Mouse (Mus musculus) CH12.LX (cell line): ENCODE data around the gene Cib2. TPM values are rescaled to one million over a fixed set of nuclear protein-coding genes. Genes with fewer than 3 reads are reported as not detected.

ENCODE experiments used
- DNase-seq: peaks from one replicate; pipeline ENCODE4 v3.0.0-alpha.2; 2013; ENCODE audit errors: extremely low read depth
- H3K27ac ChIP-seq: 2 replicates; pipeline ENCODE4 v1.5.1; 2012; ENCODE audit warnings: low read depth, mild to moderate bottlenecking, control low read depth, moderate library complexity; ENCODE audit not compliant: insufficient read depth
- H3K27me3 ChIP-seq: replicated peaks from 2 replicates; pipeline ENCODE3; 2012; ENCODE audit warnings: inconsistent platforms
- H3K36me3 ChIP-seq, 2 experiments: replicated peaks in 1 of 2; 2 replicates each; pipeline versions ENCODE3 to v1.6.1; 2012; ENCODE audit warnings: inconsistent platforms in 1 of 2, low read length in 1 of 2, mild to moderate bottlenecking in 1 of 2, mixed read lengths in 1 of 2, moderate library complexity in 1 of 2; ENCODE audit not compliant: control insufficient read depth in 1 of 2, insufficient read depth in 1 of 2
- H3K4me1 ChIP-seq, 2 experiments: 2 replicates each; pipeline ENCODE4 v1.6.1; 2012; ENCODE audit warnings: inconsistent platforms in 1 of 2, moderate library complexity in 1 of 2; ENCODE audit not compliant: insufficient read depth in 2 of 2, control insufficient read depth in 1 of 2
- H3K4me2 ChIP-seq: 2 replicates; pipeline ENCODE4 v1.6.1; 2012; ENCODE audit warnings: low read depth, mild to moderate bottlenecking, control low read depth; ENCODE audit not compliant: poor library complexity, insufficient read depth, severe bottlenecking
- H3K4me3 ChIP-seq, 3 experiments: fragments of 150-350 bp in 1 of 3; sonication (generic) in 1 of 3; replicated peaks in 1 of 3; 2 replicates each; pipeline versions ENCODE3 to v1.5.1; 2011 to 2012; ENCODE audit warnings: low read depth in 2 of 3, low read length in 2 of 3, mild to moderate bottlenecking in 2 of 3, moderate library complexity in 2 of 3, control low read depth in 1 of 3, improper control_type of control experiment in 1 of 3, inconsistent platforms in 1 of 3, mixed read lengths in 1 of 3; ENCODE audit not compliant: poor library complexity in 1 of 3
- H3K79me2 ChIP-seq: replicated peaks from 2 replicates; pipeline ENCODE4 v1.6.1; 2012; ENCODE audit warnings: mild to moderate bottlenecking, moderate library complexity; ENCODE audit not compliant: control insufficient read depth, poor library complexity, insufficient read depth, severe bottlenecking; ENCODE audit errors: extremely low read depth
- H3K9ac ChIP-seq: 2 replicates; pipeline ENCODE4 v1.6.1; 2012; ENCODE audit warnings: low read depth, mild to moderate bottlenecking, control low read depth, moderate library complexity; ENCODE audit not compliant: insufficient read depth
- H3K9me3 ChIP-seq: replicated peaks from 2 replicates; pipeline ENCODE3; 2012; ENCODE audit warnings: low read length, inconsistent platforms, mixed read lengths
- CHD1 ChIP-seq: IDR thresholded peaks from 2 replicates; pipeline ENCODE4 v1.6.1; 2012; ENCODE audit warnings: low read depth, low read length, improper control_type of control experiment, inconsistent platforms
- CTCF ChIP-seq, 2 experiments: IDR thresholded peaks in 1 of 2; conservative IDR thresholded peaks in 1 of 2; 2 replicates each; pipeline ENCODE4 v1.5.1; 2011 to 2012; ENCODE audit warnings: low read depth in 2 of 2, low read length in 2 of 2, improper control_type of control experiment in 1 of 2, inconsistent platforms in 1 of 2, mild to moderate bottlenecking in 1 of 2, moderate library complexity in 1 of 2
- EP300 ChIP-seq: IDR thresholded peaks from 2 replicates; pipeline ENCODE4 v1.6.1; 2011; ENCODE audit warnings: low read length, improper control_type of control experiment
- ETS1 ChIP-seq: conservative IDR thresholded peaks from 2 replicates; pipeline ENCODE4 v1.6.1; 2012; ENCODE audit warnings: low read depth, mild to moderate bottlenecking, inconsistent platforms, low read length, improper control_type of control experiment, moderate library complexity
- IRF4 ChIP-seq: IDR thresholded peaks from 2 replicates; pipeline ENCODE4 v1.6.1; 2014; ENCODE audit warnings: low read depth, mild to moderate bottlenecking, inconsistent platforms, low read length, improper control_type of control experiment
- JUN ChIP-seq: IDR thresholded peaks from 2 replicates; pipeline ENCODE4 v1.6.1; 2011; ENCODE audit warnings: low read depth, mild to moderate bottlenecking, low read length, improper control_type of control experiment, moderate library complexity; ENCODE audit not compliant: insufficient read depth
- JUND ChIP-seq: conservative IDR thresholded peaks from 2 replicates; pipeline ENCODE4 v1.6.1; 2011; ENCODE audit warnings: low read depth, low read length, improper control_type of control experiment
- KAT2A ChIP-seq: IDR thresholded peaks from 2 replicates; pipeline ENCODE4 v1.6.1; 2012; ENCODE audit warnings: low read length, improper control_type of control experiment, inconsistent platforms; ENCODE audit not compliant: insufficient replicate concordance
- MAFK ChIP-seq: IDR thresholded peaks from 2 replicates; pipeline ENCODE4 v1.6.1; 2011; ENCODE audit warnings: low read length, improper control_type of control experiment; ENCODE audit not compliant: insufficient replicate concordance
- MEF2A ChIP-seq: IDR thresholded peaks from 2 replicates; pipeline ENCODE4 v1.6.1; 2014; ENCODE audit warnings: low read depth, mild to moderate bottlenecking, inconsistent platforms, low read length, improper control_type of control experiment, borderline replicate concordance
- MXI1 ChIP-seq: IDR thresholded peaks from 2 replicates; pipeline ENCODE4 v1.6.1; 2011; ENCODE audit warnings: mild to moderate bottlenecking, low read depth, low read length, improper control_type of control experiment
- MYC ChIP-seq: IDR thresholded peaks from 2 replicates; pipeline ENCODE4 v1.6.1; 2011; ENCODE audit warnings: low read depth, mild to moderate bottlenecking, improper control_type of control experiment, low read length
- NELFE ChIP-seq: IDR thresholded peaks from 2 replicates; pipeline ENCODE4 v1.6.1; 2011; ENCODE audit warnings: low read depth, low read length, improper control_type of control experiment
- PAX5 ChIP-seq: IDR thresholded peaks from 2 replicates; pipeline ENCODE4 v1.6.1; 2012; ENCODE audit warnings: low read length, inconsistent platforms, mixed read lengths
- RAD21 ChIP-seq: IDR thresholded peaks from 2 replicates; pipeline ENCODE4 v1.6.1; 2011; ENCODE audit warnings: low read depth, mild to moderate bottlenecking, low read length, improper control_type of control experiment, moderate library complexity
- RCOR1 ChIP-seq: conservative IDR thresholded peaks from 2 replicates; pipeline ENCODE4 v1.6.1; 2012; ENCODE audit warnings: low read depth, mild to moderate bottlenecking, inconsistent platforms, low read length, improper control_type of control experiment
- SMC3 ChIP-seq: IDR thresholded peaks from 2 replicates; pipeline ENCODE4 v1.6.1; 2011; ENCODE audit warnings: low read depth, low read length, improper control_type of control experiment
- USF2 ChIP-seq: conservative IDR thresholded peaks from 2 replicates; pipeline ENCODE4 v1.6.1; 2011; ENCODE audit warnings: low read depth, low read length, improper control_type of control experiment
- ZMIZ1 ChIP-seq: IDR thresholded peaks from 2 replicates; pipeline ENCODE4 v1.6.1; 2012; ENCODE audit warnings: low read depth, mild to moderate bottlenecking, inconsistent platforms, low read length, improper control_type of control experiment
- ZNF384 ChIP-seq: IDR thresholded peaks from 2 replicates; pipeline ENCODE4 v1.6.1; 2012; ENCODE audit warnings: low read depth, low read length, improper control_type of control experiment, inconsistent platforms
- dilution Hi-C: fragments of 300-500 bp; cut with MboI; formaldehyde crosslinking; loops from 2 replicates; pipeline ENCODE4 v1.14.3; 2020; ENCODE audit warnings: low sequenced_read_pairs; ENCODE audit not compliant: extremely low pct_unique_long_range_greater_than_20kb, extremely low pct_ligation_motif_present
- in situ Hi-C: fragments of 300-500 bp; cut with MboI; formaldehyde crosslinking; loops from 3 replicates; pipeline ENCODE4 v1.14.3; 2019; ENCODE audit warnings: low sequenced_read_pairs, low pct_ligation_motif_present, low pct_unique_long_range_greater_than_20kb, mixed read lengths
- polyA plus RNA-seq: library from polyadenylated mRNA; unstranded; fragments of >175 nt; gene quantifications from 2 replicates; pipeline ENCODE4 v1.2.1, GENCODE M21; 2012; ENCODE audit warnings: low read depth; ENCODE audit not compliant: insufficient read length
- total RNA-seq, 2 experiments: library from RNA; depleted of rRNA; stranded (reverse); fragments of 300-350 nt in 1 of 2; fragments of >200 nt in 1 of 2; gene quantifications; 2 replicates each; pipeline ENCODE4 v1.2.3; 2012 to 2014

The Cib2 gene
- total and polyA plus RNA-seq, 3 experiments, result 2.1 to 3.5 (median 3.4) TPM

GRCm38 (mm10) chr9:54529950-54530349 lies 30.1 kb downstream of the Cib2 start:
- dilution Hi-C loops, result no loop called here
- no peak overlapping the region for H3K27ac ChIP-seq

DNA sequence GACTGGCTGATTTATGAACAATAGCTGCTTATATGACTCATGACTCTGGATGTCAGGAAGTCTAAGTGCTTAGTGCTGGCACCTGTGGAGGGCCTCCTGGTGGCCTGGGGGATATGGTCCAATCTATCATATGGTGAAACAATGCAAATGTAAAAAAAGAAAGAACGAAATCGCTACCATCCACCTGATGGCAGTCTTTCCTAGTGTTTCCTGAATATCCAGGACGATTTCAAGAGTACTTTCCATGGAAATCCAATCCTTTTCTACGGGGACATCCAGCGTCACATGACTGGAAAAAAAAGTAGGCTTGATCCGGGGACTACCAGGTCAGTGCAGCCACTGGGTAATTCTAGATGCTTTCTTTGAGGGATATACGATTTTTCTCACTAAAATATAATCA lies 32.3 kb downstream of the Cib2 start:
- no peaks in the 10 kb centered on the region for H3K9me3 ChIP-seq
- H3K79me2 ChIP-seq, result no peaks in the 10 kb centered on the region
- dilution Hi-C loops (no loop called here), in situ Hi-C loops (no loop called here)
- H3K9ac ChIP-seq, result no peak overlapping the region
- H3K36me3 ChIP-seq, result no peaks in the 10 kb centered on the region
- no peaks in the 10 kb centered on the region for H3K27me3 ChIP-seq
- H3K4me1 ChIP-seq, result peaks cover 6 to 43% of the 10 kb centered on the region in 2 experiments; a peak in 3 of 4 replicates
- H3K4me2 ChIP-seq, result no peak overlapping the region
- no peak overlapping the region for H3K4me3 ChIP-seq
- peak; percentile 41 for TF ChIP-seq SMC3
- peak in 1 of 2 experiments; percentile 51; a peak in 2 of 4 replicates for TF ChIP-seq CTCF (conservative IDR thresholded peaks at IDR 0.05 in 1 of 2, IDR thresholded peaks at IDR 0.05 in 1 of 2; ENCODE audit: low read depth in 2 of 2, low read length in 2 of 2)
- no peak for TF ChIP-seq JUND
- TF ChIP-seq RAD21, result peak; percentile 48
- DNase-seq, result no peak
- H3K27ac ChIP-seq, result no peak overlapping the region

More at GRCm38 (mm10) chr9:54529950-54530349, 30.1 kb downstream of the Cib2 start:
- in situ Hi-C loops, result no loop called here
- Histone ChIP-seq H3K4me1 (peaks cover 13 to 65% of the 10 kb centered on the region in 2 experiments), H3K9me3 (no peaks in the 10 kb centered on the region), H3K4me3 (no peak overlapping the region), H3K79me2 (no peaks in the 10 kb centered on the region), H3K9ac (no peak overlapping the region), H3K36me3 (no peaks in the 10 kb centered on the region), H3K27me3 (no peaks in the 10 kb centered on the region), H3K4me2 (no peak overlapping the region)
- TF ChIP-seq JUN (no peak), CTCF (conservative IDR thresholded peaks at IDR 0.05 in 1 of 2, IDR thresholded peaks at IDR 0.05 in 1 of 2; ENCODE audit: low read depth in 2 of 2, low read length in 2 of 2) (no peak), ZNF384 (peak; percentile 41; the same call in 1 of the 2 replicates), CHD1 (no peak), MXI1 (no peak), IRF4 (no peak; the same call in 1 of the 2 replicates), KAT2A (no peak), MEF2A (peak; percentile 81), ETS1 (peak; percentile 59; the same call in 1 of the 2 replicates), EP300 (no peak; the same call in 1 of the 2 replicates), MYC (no peak), PAX5 (no peak), NELFE (no peak), USF2 (no peak), ZMIZ1 (0 out of 2 replicates have a peak, but pooled peaks have one; percentile 29), RCOR1 (no peak), MAFK (0 out of 2 replicates have a peak, but pooled peaks have one; percentile 31)
- peak; percentile 69 for DNase-seq
